Mouse (Mus musculus) liver, adult 2 months (tissue): ENCODE data around the gene Bcl11b.

ENCODE experiments used
- CTCF ChIP-seq: fragments of 200-500 bp; IDR thresholded peaks from 2 replicates; pipeline ENCODE4 v1.5.1; 2011; ENCODE audit warnings: low read depth, low read length, control low read depth
- POLR2A ChIP-seq: fragments of 200-500 bp; IDR thresholded peaks from 2 replicates; pipeline ENCODE4 v1.6.1; 2011; ENCODE audit warnings: low read length, control low read depth; ENCODE audit not compliant: insufficient read depth; ENCODE audit errors: extremely low read depth

DNA sequence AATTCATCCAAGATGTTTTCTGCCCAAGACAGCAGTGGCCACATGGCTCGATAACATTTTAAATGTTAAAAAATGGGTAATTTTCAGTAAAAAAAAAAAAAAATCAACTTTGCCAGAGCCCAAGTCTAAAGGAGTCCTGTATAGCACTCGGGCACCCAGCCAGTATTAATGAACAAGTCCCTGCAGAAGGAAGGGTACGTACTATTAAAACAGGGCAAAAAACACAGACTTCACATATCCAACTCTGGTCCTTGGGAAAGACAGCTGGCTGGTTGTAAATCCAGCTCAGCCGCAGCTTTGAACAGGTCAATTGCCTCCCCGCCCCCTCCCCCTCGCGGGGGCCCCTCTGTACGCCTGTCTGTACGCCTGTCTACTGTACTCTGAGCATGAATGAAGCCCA lies 127.2 kb downstream of the Bcl11b start:
- TF ChIP-seq CTCF, result no peak
- TF ChIP-seq POLR2A, result no peak
